Mouse (Mus musculus) left cerebral cortex, adult 8-10 months (tissue): ENCODE data around the gene Krt87. TPM values are rescaled to one million over a fixed set of nuclear protein-coding genes. Genes with fewer than 3 reads are reported as not detected.

Source experiments
- total RNA-seq, 4 experiments: library from RNA; stranded (reverse); gene quantifications; 2 replicates each; pipeline ENCODE4 v1.2.4; 2022

The Krt87 gene
- total RNA-seq, 4 experiments from 2014 or later = 0.21 TPM; not detected in 3

Other genes with a start within 250 kb of the Krt87 start
- gene Grasp, start 214.6 kb downstream of the Krt87 start, total RNA-seq = 10 to 100 TPM; 56.3 to 63.9 (median 62.1) TPM
- 100 to 1,000 TPM in 1 of 4 experiments, 10 to 100 TPM in 3; 36.3 to 102 (median 74.5) TPM for gene Nr4a1, start 184.5 kb downstream of the Krt87 start, total RNA-seq
- 10 to 100 TPM; 35.9 to 39.3 (median 37.6) TPM for gene Atg101, start 154.5 kb downstream of the Krt87 start, total RNA-seq
- gene 6030408B16Rik, start 145.6 kb downstream of the Krt87 start, total RNA-seq = under 1 TPM in 3 of 4 experiments, not detected in 1; 0.18 to 0.91 (median 0.84) TPM
- gene Krt80, start 68.6 kb downstream of the Krt87 start, total RNA-seq = 1 to 10 TPM; 3.4 to 5.1 (median 4.2) TPM
- gene Krt7, start 27.8 kb downstream of the Krt87 start, total RNA-seq = under 1 TPM in 3 of 4 experiments, not detected in 1; 0.15 to 0.65 (median 0.19) TPM
- not detected for gene Krt88, start 8.9 kb upstream of the Krt87 start, total RNA-seq
- not detected for gene Krt81, start 24.9 kb upstream of the Krt87 start, total RNA-seq
- not detected for gene Krt86, start 34.7 kb upstream of the Krt87 start, total RNA-seq
- gene Krt83, start 52.7 kb upstream of the Krt87 start, total RNA-seq = not detected
- not detected for gene Gm49425, start 78.5 kb upstream of the Krt87 start, total RNA-seq
- not detected for gene Krt84, start 94.0 kb upstream of the Krt87 start, total RNA-seq
- not detected for gene Krt82, start 111.9 kb upstream of the Krt87 start, total RNA-seq
- not detected for gene Krt90, start 124.1 kb upstream of the Krt87 start, total RNA-seq
- not detected for gene Krt75, start 135.1 kb upstream of the Krt87 start, total RNA-seq
- gene Gm5414, start 189.4 kb upstream of the Krt87 start, total RNA-seq = not detected
- not detected for gene Gm5478, start 208.6 kb upstream of the Krt87 start, total RNA-seq
- not detected for gene Krt6b, start 241.5 kb upstream of the Krt87 start, total RNA-seq